Mouse (Mus musculus) adrenal gland, adult (tissue): ENCODE data around the gene March9.

ENCODE experiments used
- DNase-seq, 2 experiments: peaks; one replicate each; pipeline ENCODE4 v3.0.0; 2022 to 2023; ENCODE audit warnings: low spot score in 1 of 2; ENCODE audit not compliant: inconsistent age in 2 of 2

The March9 gene

DNA sequence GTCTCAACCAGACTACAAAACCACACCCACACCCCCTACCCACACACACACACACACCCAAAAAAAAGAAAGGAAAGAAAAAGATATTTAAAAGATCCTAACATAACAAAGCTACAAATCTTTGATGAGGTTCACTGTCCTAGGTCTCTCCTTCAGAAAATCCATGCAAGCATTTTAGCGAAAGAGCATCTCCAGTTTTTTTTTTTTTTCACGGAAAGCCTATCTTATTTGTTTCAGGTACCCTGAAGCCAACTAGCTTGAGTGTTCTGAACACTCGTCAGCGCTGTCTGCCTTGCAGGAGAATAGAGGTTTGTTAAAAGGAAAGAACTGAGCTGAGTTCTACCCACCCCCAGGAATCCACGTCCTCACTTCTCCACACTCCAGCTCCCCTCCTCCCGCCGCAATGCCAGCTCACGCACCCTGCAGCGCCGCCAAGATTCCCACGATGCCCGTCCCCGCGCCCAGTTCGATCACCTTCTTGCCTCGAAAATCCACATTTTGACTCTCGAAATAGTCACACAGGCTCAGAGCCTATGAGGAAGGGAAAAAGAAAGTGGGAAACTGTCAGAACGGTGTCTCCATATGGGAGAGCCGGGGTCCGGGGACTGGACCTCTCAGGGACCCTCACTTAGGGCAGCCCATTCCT lies 19.3 kb downstream of the March9 start:
- DNase-seq: peak in 1 of 2 experiments; percentile 70

DNA sequence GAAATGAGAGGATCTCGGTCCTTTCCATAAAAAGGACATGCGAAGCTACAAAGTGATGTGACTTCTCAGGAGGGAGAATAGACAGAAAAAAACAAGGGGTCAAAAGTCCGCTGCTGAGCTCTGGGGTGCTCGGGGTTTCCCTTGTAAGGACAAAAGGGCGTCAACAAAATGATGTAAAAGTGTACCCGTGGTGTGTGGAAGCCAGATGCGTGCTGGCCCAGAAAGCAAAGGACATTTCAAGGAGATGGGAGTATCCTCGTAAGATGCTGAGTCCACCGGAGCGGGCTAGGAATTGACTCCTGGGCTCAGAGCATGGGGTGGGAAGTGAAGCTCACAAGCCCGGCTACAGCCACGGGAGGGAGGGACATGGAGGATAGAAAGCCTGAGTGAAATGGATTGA lies 22.3 kb downstream of the March9 start:
- DNase-seq: no peak

- DNase-seq: no peak
Measured at GRCm38 (mm10) chr10:127036273-127036672, 23.7 kb downstream of the March9 start.

- DNase-seq: no peak
Measured at GRCm38 (mm10) chr10:127033301-127033741, 26.7 kb downstream of the March9 start.

DNA sequence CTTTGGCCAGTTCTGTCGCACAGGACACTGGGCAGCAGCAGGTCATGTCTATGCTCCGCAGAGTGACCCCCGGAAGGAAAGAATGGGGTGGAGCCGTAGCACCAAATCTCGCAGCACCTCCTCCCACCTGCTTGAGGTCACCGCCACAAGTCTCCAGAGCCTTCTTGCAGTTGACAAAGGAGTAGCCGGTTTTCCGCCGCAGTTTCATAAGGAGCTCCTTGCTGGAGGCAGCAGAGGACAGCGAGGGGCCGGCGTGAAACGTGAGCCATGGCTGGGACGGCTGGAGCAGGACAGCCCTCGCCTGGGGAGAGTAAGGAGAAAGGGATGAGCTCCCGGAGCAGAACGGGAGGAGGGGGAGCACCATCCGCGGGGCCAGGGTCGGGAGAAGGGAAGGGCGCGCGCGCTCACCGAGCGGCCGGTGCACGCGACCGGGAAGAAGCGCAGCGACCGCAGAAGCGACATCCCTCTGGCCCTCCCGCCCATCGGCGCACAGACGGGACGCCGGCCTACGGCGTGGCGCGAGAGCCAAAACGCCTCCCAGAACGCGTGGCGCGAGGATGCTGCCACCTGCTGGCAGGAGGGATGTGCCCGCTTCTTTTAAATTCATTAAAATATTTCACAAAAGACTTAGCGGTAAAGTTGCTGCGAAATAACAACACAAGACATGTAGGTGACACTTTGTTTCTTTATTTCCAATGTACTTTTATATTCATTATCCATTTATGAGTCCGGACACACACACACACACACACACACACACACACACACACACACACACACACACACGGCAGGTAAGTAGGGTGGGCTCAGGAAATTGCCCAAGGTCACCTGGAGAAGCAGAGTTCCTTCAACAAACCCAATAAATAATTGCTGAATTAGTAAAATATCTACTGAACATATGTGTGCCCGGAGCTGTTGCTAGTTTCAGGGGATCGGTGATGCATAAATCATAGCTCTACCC lies 29.4 kb downstream of the March9 start, which contains the start of gene Tsfm:
Gene Tsfm, minus strand, starts transcription at position 505 of the 961 bp plus-strand sequence.
- DNase-seq: peak; percentile 93 to 97

DNA sequence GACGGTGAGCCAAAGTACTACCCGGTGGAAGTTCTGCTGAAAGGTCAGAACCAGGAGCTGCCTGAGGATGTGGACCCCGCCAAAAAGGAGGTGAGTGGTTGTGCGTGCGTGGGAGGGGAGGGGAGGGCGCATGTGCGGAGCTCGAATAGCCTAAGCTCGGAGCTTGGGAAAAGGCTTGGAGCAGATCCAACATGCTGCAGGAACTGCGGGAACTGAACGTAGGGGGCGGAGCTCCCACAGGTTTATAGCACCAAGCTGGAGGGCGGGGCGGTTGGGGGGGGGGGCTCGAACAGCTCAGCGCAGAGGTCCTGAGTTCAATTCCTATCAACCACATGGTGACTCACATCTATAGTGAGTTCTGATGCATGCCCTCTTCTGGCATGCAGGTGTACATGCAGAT lies 41.6 kb downstream of the March9 start:
- DNase-seq: no peak

DNA sequence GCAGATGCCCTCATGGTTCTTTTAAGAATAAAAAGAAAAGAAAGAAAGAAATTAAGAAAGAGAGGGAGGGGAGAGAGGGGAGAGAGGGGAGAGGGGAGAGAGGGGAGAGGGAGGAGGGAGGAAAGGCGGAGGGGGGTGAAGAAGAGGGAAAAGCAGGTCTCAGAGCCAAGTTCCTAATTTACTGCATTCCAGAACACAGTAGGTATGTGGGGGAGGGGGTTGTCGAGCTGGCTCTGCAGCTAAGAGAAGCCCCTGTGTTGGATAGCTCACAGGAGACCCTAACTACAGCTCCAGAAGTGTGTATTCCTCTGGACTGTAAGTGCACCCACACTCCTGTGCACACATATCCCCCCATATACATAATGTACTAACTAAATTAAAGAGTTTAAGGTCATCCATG lies 42.9 kb downstream of the March9 start:
- DNase-seq: no peak

- DNase-seq: no peak
Measured at GRCm38 (mm10) chr10:127016488-127016887, 43.5 kb downstream of the March9 start.
